Mouse (Mus musculus): ENCODE results near the gene Hsd17b10. TPM values are rescaled to one million over a fixed set of nuclear protein-coding genes. Genes with fewer than 3 reads are reported as not detected.
A peak's percentile ranks its signal among the peaks of the same experiment; 100 is the strongest.

Hsd17b10 gene
- polyA plus RNA-seq (2012) = 32.2 and 39.1 TPM in 2 replicates

DNA sequence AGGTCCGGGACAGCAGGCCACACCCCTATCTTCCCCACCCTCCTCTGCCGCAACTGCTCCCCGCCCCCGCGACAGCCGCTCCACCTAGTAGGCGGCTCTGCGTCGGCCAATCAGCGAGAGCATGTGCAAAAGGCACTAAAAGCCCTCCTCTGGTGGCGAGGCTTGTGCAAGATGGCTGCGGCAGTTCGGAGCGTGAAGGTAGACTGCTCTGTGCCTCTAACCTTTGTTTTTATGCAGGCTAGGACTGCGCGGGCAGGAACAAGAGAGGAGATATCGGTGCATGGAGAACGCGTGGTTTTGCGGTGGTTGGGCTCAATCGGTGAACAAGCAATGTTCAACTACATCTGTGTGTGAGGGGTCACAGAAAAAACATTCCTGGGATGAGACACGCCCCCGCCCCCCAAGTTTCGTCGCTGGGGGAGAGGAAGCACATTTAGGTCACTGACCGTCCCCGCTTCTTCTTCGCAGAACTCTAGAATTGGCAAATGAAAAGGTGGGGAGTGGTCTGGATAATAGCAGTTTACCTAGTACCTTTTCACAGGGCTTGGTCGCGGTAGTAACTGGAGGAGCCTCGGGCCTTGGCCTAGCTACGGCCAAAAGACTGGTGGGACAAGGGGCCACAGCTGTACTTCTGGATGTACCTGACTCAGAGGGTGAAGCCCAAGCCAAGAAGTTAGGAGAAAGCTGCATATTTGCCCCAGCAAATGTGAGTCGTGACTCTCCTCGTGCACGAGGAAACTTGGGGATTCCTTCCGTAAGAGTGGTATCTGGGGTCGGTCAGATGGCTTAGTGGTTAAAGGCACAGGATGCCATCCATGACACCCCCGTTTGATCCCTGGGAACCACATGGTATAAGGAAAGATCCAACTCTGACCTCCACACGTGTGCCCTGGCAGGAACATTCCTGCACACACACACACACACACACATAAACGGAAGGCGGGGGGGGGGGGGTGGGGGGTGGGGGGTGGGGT lies at the start of gene Hsd17b10:
TSS of gene Hsd17b10 (plus strand) at position 109 of the 974 bp plus-strand sequence.
- no peak for TF ChIP-seq GATA1 (IDR thresholded peaks at IDR 0.05; ENCODE audit: low read length)

DNA sequence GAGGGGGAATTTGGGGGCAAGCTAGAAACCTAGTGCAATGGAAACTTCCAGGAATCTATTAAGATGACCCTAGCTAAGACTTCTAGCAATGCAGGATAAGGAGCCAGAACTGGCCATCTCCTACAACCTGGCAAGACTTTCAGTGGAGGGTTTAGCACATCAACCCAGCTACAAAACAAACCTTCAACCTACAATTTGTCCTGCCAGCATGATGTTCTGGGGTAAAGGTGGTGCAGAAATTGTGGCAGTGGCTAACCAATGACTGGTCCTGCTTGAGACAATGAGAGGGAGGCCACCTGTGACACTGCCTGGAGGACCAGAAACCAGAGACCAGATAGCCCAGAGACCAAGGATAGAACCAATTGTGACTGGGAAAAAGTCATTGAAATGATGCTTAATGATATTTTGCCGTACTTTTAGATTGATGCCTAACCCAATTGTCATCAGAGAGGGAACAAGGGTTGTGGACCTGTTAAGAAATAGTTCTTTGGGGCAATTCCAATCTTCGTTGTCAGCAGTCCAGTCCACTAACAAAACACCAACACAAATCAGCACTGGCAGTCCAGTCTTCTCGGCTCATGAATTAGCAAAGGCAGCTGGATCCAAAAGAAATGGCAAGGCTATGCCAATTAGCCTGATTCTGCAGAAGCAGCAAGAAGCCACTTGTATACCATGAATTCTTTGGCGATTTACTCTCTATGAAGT lies 2.5 kb upstream of the Hsd17b10 start:
- TF ChIP-seq GATA1 (IDR thresholded peaks at IDR 0.05; ENCODE audit: low read length) = no peak

DNA sequence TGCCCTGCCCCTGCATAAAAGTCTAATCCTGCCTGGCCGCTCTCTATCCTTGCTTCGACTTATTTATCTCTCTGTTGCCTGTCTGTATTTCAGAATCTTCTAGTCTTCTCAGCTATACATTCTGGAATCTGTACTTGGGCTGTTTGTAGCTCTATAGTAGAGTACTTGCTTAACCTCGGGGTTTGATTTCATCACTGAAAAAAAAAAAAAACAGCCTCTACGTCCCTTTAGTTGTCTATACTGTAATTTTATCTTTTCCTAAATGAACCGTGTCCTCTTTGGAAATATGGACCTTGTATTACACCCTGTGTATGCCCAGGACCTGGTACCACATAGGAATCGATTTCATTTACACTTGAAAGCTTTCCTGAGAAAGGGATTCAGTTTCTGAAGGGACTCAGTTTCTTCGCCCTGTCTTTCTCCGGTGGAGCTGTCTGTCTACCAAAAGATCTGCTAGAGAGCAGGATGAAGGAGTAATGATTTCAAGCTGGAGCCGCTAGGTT lies 412 bp upstream of the Hsd17b10 start:
- no peak for TF ChIP-seq GATA1 (IDR thresholded peaks at IDR 0.05; ENCODE audit: low read length)

DNA sequence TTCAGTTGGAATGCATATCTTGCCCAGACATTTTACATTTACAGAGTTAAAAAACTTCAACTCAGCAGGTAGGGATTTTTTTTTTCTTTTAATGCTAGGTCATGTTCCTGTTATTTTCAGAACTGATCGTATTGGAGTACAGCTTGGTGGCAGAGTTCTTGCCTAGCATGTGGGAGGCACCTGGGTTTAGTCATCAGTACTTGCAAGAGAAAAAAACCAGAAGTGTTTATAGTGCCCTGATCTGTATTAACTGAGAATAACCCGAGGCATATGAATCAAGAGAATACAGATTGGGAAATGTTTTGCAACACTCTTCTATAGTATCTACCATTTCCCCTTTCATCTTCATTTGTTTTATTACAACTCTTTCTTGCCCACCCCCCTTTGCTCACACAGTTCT lies 1.2 kb downstream of the Hsd17b10 start:
- TF ChIP-seq GATA1 (IDR thresholded peaks at IDR 0.05; ENCODE audit: low read length) = no peak

DNA sequence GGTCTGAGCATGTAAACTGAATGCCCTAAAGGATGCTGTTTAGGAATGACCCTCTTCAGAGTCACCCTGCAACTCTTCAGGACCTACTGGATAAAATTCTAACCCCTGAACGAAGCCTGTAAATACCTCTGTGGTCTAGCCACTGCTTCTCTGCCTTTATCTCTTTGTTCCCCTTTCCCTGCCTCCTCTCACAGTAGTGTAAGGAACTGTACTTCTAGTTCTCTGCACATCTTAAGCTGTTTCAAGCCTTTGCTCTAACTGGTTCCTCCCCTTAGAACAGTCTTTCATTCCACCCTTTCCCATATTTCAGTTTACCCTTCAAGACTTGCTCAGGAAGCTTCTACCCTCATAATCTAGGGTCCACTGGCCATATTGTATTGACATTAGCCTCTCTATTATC lies 6.2 kb downstream of the Hsd17b10 start:
- TF ChIP-seq GATA1 (IDR thresholded peaks at IDR 0.05; ENCODE audit: low read length) = no peak

DNA sequence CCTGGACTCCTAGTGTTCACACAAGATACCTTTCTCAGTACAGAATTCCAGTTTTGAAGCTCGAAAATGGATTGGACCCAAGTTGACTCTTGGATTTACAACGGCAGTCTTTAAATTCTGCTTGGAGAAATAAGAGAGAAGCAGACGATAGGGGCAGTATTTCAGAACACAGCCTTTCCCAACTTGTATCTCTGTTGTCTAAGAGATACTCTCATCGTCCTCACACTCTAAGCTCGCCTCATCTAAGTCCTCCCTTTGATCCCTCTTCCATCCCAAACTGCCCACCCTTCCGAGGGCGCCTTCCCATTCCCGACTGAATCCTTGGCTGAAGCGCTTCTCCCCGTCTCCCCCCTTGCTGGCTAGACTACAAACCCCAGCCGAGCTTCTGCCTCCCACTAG lies 14.1 kb downstream of the Hsd17b10 start:
- TF ChIP-seq GATA1 (IDR thresholded peaks at IDR 0.05; ENCODE audit: low read length) = no peak

DNA sequence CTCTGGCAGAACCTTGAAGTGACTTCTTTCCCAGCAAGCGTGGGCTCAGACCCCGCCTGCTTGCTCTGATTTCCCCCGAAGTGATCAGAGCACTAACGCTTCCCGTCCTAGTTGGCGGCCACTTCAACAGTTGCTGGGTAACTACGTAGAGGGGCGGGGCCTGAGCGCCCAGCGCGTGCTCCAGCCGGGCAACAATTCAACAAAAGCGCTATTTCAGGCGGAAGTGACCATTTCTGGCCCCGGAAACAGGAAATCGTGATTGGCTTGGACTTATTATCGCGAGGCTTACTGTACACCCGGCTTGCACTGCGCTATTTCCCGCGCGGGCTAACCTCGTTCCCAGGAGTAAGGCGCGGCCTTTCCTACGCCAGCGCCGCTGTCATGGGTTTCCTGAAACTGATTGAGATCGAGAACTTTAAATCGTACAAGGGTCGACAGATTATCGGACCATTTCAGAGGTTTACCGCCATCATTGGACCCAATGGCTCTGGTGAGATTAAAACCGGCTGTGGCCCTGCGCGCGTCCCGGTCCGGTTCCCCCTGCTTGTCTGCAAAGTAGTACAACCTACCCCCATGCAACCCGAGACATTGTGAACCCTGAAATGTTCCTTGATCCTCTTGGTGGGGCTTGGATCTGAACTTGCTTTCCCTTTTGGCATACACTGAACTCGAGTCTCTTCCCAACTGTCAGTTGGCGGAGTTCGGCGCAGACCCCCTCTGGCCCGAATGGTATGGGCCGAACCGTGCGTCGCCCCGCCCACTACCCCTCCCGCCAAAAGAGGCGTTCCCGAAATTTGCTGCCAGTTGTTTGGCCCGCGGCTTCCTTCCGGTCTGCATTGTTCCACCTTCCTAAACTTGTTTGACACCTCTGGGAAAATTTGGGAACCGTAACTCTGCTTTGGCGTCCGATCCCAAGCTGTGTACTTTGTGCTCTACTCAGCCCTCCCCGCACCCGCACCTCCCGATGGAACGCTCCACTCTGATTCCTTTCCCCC lies 14.8 kb downstream of the Hsd17b10 start, which contains the start of the genes Ribc1 and Smc1a:
TSS of gene Ribc1 (minus strand) at position 145 of the 995 bp plus-strand sequence.
TSS of gene Smc1a (plus strand) at position 278 of the 995 bp plus-strand sequence.
- no peak for TF ChIP-seq GATA1 (IDR thresholded peaks at IDR 0.05; ENCODE audit: low read length)

DNA sequence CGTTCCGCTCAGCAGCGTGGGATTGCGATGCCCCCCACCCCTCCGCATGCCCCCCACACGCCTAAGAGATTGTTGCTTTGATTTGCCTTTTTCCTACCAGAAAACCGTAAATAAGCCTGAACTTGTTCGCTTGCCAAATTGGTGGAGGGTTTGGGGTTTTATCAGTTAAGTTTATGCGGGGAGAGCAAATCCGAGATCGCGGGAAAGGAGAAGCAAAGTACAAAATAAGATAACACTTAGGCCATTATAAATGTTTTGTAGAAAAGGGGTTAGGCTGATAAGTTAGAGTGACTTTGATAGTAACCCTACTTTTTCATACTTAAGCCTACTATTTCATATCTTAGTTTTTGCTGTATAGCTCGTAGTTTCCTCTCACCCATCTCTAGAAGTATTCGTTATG lies 15.5 kb downstream of the Hsd17b10 start:
- TF ChIP-seq GATA1 (IDR thresholded peaks at IDR 0.05; ENCODE audit: low read length) = no peak

DNA sequence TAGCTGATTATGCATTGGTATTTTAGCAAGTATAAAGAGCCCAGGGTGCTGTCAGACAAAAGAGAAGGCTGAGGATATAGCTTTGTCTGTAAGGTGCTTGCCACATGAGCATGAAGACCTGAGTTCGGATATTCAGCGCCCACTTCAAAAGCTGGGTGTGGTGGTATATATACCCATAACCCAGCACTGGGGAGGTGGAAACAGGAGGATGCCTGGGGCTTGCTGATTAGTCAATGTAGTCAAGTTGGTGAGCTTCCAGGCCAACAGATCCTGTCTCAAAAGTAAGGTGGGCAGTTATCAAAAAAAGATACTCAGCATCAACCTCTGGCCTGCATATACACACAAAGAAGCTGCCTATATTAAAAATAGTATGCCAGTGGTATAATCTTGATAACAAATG lies 17.6 kb downstream of the Hsd17b10 start:
- TF ChIP-seq GATA1 (IDR thresholded peaks at IDR 0.05; ENCODE audit: low read length) = no peak

DNA sequence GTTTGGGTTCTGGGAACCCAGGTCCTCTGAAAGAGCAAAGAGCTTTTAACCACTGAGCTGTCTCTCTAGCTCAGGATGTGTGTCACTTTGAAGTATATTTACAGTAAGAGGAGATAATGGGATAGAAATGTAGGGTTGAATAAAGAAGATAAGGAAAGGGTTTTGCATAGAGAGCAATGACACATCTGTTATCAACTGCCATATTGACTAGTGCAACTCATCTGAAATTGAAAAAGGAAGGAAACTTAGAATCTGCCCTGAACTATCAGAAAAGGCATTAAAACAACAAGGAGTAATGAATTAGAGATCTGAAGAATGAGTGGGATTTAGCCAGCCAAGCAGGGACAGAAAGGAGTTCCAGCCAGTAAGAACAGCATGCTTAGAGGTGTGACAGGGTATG lies 38.2 kb downstream of the Hsd17b10 start:
- peak; percentile 33 for TF ChIP-seq GATA1 (IDR thresholded peaks at IDR 0.05; ENCODE audit: low read length)

DNA sequence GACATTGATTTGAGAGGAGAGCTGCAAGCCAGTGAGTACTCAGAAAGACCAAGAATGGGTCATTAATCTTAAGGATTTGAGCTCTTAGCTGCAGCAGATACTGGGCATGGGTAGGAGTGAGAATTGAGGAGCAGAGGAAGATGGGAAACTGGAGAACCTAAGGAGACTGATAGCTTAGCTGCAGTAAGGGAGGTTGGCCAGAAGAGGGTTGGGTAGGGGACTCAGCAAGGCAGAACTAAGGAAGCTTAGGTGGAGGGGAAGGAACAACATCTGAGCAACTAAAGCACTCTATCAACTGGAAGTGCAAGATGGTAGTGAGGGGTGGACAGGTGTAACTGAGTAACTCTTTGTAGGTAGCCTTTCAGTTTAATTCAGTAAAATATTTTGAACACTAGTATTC lies 45.6 kb downstream of the Hsd17b10 start:
- no peak for TF ChIP-seq GATA1 (IDR thresholded peaks at IDR 0.05; ENCODE audit: low read length)

DNA sequence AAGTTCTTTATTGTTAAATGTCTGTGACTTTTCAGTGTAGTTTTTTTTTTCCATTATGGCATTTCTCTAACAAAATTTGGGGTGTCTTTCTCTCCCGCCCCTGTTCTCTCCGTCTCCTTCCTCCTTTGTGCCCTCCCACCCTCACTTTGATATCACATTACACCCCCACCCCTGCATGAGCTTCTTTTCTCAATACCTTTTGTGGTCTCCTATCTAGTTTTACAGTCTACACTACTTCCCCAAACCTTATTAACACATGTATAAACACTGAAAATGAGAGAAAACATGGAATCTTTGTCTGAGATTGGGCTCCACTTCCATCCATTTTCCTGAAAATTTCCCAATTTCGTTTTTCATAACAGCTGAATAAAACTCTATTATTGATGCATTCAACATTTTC lies 50.9 kb downstream of the Hsd17b10 start:
- no peak for TF ChIP-seq GATA1 (IDR thresholded peaks at IDR 0.05; ENCODE audit: low read length)

Other genes starting within 250 kb of the Hsd17b10 start
- gene Huwe1, start 201.0 kb upstream of the Hsd17b10 start, polyA plus RNA-seq (2012) = 33.7 and 38.2 TPM in 2 replicates
- gene Ribc1, start 14.4 kb downstream of the Hsd17b10 start, polyA plus RNA-seq (2012) = 0.67 and 1.4 TPM in 2 replicates
- 6.7 and 7.0 TPM in 2 replicates for gene Smc1a, start 14.6 kb downstream of the Hsd17b10 start, polyA plus RNA-seq (2012)
- gene Iqsec2, start 142.4 kb downstream of the Hsd17b10 start, polyA plus RNA-seq (2012) = 0.08 and 0.11 TPM in 2 replicates
- gene Kdm5c, start 231.2 kb downstream of the Hsd17b10 start, polyA plus RNA-seq (2012) = 68.3 TPM in 2 replicates

All from G1E-ER4 (cell line).